Mouse (Mus musculus) CH12F3 (cell line): ENCODE results near the gene Gm14325.
"Not testable (repeated sequence)": the region's sequence is repeated elsewhere in the genome, so short reads cannot be mapped to it uniquely, and the experiment has no call there.

ENCODE experiments used
- in situ Hi-C: fragments of 300-500 bp; cut with MboI; formaldehyde crosslinking; loops from 2 replicates; pipeline ENCODE4 v1.14.3; 2020; ENCODE audit warnings: low sequenced_read_pairs

Gene Gm14325

GRCm38 (mm10) chr2:177839901-177840663 lies at the start of gene Gm14325:
Gene Gm14325 (minus strand): TSS chr2:177840336.
- in situ Hi-C loops, result not testable (repeated sequence)

- in situ Hi-C loops, result not testable (repeated sequence)
Measured at GRCm38 (mm10) chr2:177887743-177888142, 47.6 kb upstream of the Gm14325 start.

GRCm38 (mm10) chr2:177862254-177862653 lies 22.1 kb upstream of the Gm14325 start:
- in situ Hi-C loops, result not testable (repeated sequence)

GRCm38 (mm10) chr2:177843666-177844065 lies 3.5 kb upstream of the Gm14325 start:
- in situ Hi-C loops, result not testable (repeated sequence)

- in situ Hi-C loops, result not testable (repeated sequence)
Measured at GRCm38 (mm10) chr2:177836756-177837155, 3.4 kb downstream of the Gm14325 start.

GRCm38 (mm10) chr2:177835733-177836536 lies 4.2 kb downstream of the Gm14325 start:
- in situ Hi-C loops, result not testable (repeated sequence)

GRCm38 (mm10) chr2:177821952-177822351 lies 18.2 kb downstream of the Gm14325 start:
- in situ Hi-C loops, result not testable (repeated sequence)

- in situ Hi-C loops, result not testable (repeated sequence)
Measured at GRCm38 (mm10) chr2:177806170-177806569, 34.0 kb downstream of the Gm14325 start.

GRCm38 (mm10) chr2:177787351-177787750 lies 52.8 kb downstream of the Gm14325 start:
- in situ Hi-C loops, result not testable (repeated sequence)
